Mouse (Mus musculus) forebrain, embryonic 15.5 days (tissue): Measurements from ENCODE around the gene Gpr61. TPM values are rescaled to one million over a fixed set of nuclear protein-coding genes. Genes with fewer than 3 reads are reported as not detected.
A peak's percentile ranks its signal among the peaks of the same experiment; 100 is the strongest.

Source experiments
- ATAC-seq: fragments of 200-750 bp; cut with Nextera tagmentation; replicated peaks from 2 replicates; pipeline ENCODE4 v1.8.0; 2017; ENCODE audit warnings: mild to moderate bottlenecking, moderate TSS enrichment, moderate library complexity
- H3K27ac ChIP-seq: fragments of 300-500 bp; sonication (generic); replicated peaks from 2 replicates; pipeline ENCODE4 v1.5.1; 2015; ENCODE audit warnings: mild to moderate bottlenecking, inconsistent platforms
- H3K27me3 ChIP-seq: fragments of 300-500 bp; sonication (generic); 2 replicates; pipeline ENCODE4 v1.6.1; 2015; ENCODE audit warnings: inconsistent platforms
- H3K36me3 ChIP-seq: fragments of 300-500 bp; sonication (generic); 2 replicates; pipeline ENCODE4 v1.6.1; 2015; ENCODE audit warnings: mild to moderate bottlenecking, inconsistent platforms
- H3K4me1 ChIP-seq: fragments of 300-500 bp; sonication (generic); 2 replicates; pipeline ENCODE4 v1.6.1; 2015; ENCODE audit warnings: inconsistent platforms
- H3K4me2 ChIP-seq: fragments of 300-500 bp; sonication (generic); replicated peaks from 2 replicates; pipeline ENCODE4 v1.6.1; 2015; ENCODE audit warnings: mild to moderate bottlenecking, inconsistent platforms
- H3K4me3 ChIP-seq: fragments of 300-500 bp; sonication (generic); 2 replicates; pipeline ENCODE4 v1.5.1; 2015; ENCODE audit warnings: mild to moderate bottlenecking, inconsistent platforms
- H3K9ac ChIP-seq: fragments of 300-500 bp; sonication (generic); replicated peaks from 2 replicates; pipeline ENCODE4 v1.6.1; 2015; ENCODE audit warnings: mild to moderate bottlenecking, inconsistent platforms
- H3K9me3 ChIP-seq: fragments of 300-500 bp; sonication (generic); 2 replicates; pipeline ENCODE4 v1.6.1; 2016; ENCODE audit warnings: inconsistent platforms
- WGBS: fragments of 180-500 bp; shearing (Covaris S2); methylation state at CpG from one replicate; pipeline ENCODE4 v1.1.7; 2015; ENCODE audit warnings: mixed read lengths; 5-methylcytosine and 5-hydroxymethylcytosine counted together
- polyA plus RNA-seq: library from polyadenylated mRNA; unstranded; fragments of >200 nt; fragmentation: Nextera tagmentation; extraction: Ambion mirVana; gene quantifications from 2 replicates; pipeline ENCODE4 v1.2.1, GENCODE M21; 2015

Gpr61 gene
- polyA plus RNA-seq, 1 experiment from 2014 or later, result 2.2 TPM

- Histone ChIP-seq H3K4me2 (no peak overlapping the region), H3K9me3 (no peaks in the 10 kb centered on the region), H3K27ac (no peak overlapping the region), H3K4me3 (no peak overlapping the region), H3K27me3 (no peaks in the 10 kb centered on the region), H3K9ac (no peak overlapping the region), H3K4me1 (no peaks in the 10 kb centered on the region), H3K36me3 (peaks cover 35% of the 10 kb centered on the region)
- 93% methylated on average over 5 of the region's 5 CpGs for WGBS
- no peak for ATAC-seq
These were observed 31.4 kb downstream of the Gpr61 start for GRCm38 (mm10) chr3:108123242-108123641.

GRCm38 (mm10) chr3:108121101-108121500 is 33.6 kb downstream of the Gpr61 start:
- Histone ChIP-seq H3K27ac (no peak overlapping the region), H3K4me3 (no peak overlapping the region)
- 87% methylated on average over 3 of the region's 3 CpGs for whole genome bisulfite sequencing

DNA sequence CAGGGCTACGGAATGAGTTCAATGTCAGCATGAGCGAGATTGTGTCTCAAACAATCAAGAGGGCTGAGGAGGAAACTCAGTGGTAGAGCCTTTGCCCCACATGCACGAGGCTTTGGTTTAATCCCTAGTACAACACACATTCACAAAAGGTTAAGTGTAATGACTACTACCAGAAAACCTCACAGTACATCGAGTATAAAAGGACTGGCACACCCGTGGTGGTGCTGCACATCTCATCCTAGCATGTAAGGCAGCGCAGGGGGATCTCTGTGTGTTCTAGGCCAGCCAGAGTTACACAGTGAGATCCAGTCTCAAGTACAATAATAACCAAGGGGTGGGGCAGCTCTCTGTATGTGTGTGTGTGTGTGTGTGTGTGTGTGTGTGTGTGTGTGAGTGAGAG is 37.2 kb downstream of the Gpr61 start:
- ATAC-seq, result no peak
- Histone ChIP-seq H3K9me3 (no peaks in the 10 kb centered on the region), H3K36me3 (peaks cover 45% of the 10 kb centered on the region), H3K27ac (no peak overlapping the region), H3K4me1 (no peaks in the 10 kb centered on the region), H3K27me3 (no peaks in the 10 kb centered on the region), H3K9ac (no peak overlapping the region), H3K4me2 (no peak overlapping the region), H3K4me3 (no peak overlapping the region)
- 90% methylated on average over 6 of the region's 6 CpGs for WGBS

More at GRCm38 (mm10) chr3:108121101-108121500, 33.6 kb downstream of the Gpr61 start:
- no peak overlapping the region for H3K4me2 ChIP-seq
- no peak for ATAC-seq
- no peak overlapping the region for H3K9ac ChIP-seq
- no peaks in the 10 kb centered on the region for H3K4me1 ChIP-seq
- H3K36me3 ChIP-seq, result peaks cover 38% of the 10 kb centered on the region
- no peaks in the 10 kb centered on the region for H3K9me3 ChIP-seq
- H3K27me3 ChIP-seq, result no peaks in the 10 kb centered on the region

DNA sequence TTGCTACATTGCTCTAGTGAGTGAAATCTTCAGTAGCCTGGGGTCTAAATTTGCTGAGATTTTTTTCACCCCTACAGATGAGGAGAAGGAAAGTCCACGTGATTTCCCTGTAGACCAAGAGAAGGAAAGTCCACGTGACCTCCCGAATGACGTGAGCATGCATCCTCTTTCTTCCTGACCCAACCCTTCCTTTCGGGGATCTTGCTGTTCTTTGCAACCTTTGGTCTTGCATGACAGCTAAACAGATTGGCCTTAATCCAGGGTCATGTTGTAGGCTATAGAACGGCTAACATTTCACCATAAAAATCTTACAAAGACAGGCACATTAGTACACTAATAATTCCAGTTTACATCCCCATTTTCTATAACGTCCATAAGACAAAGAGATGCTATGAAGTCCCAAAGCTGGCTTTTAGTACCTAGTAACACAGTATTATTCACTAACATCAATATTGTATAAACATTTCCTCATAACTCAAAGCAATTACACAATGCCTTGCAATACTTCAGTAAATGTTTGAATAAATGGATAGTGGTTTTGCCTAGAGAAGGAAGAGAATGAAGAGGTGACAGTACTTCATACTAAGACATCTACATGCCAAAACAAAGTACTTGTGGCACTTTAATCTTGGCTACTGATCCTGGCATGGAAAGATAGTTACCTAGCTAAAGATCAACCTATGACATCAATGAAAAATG is 40.9 kb downstream of the Gpr61 start:
- Histone ChIP-seq H3K4me2 (no peak overlapping the region), H3K27ac (no peak overlapping the region), H3K27me3 (no peaks in the 10 kb centered on the region), H3K9me3 (no peaks in the 10 kb centered on the region), H3K4me3 (no peak overlapping the region), H3K36me3 (peaks cover 54% of the 10 kb centered on the region), H3K4me1 (0 out of 2 replicates have a peak, but pooled peaks cover 4% of the 10 kb centered on the region), H3K9ac (no peak overlapping the region)
- ATAC-seq, result no peak
- WGBS, result 92% methylated on average over 7 of the region's 7 CpGs

- Histone ChIP-seq H3K36me3 (peaks cover 62% of the 10 kb centered on the region), H3K27me3 (no peaks in the 10 kb centered on the region), H3K4me3 (no peak overlapping the region), H3K27ac (no peak overlapping the region), H3K9ac (no peak overlapping the region), H3K4me1 (0 out of 2 replicates have a peak, but pooled peaks cover 4% of the 10 kb centered on the region), H3K4me2 (no peak overlapping the region), H3K9me3 (no peaks in the 10 kb centered on the region)
- 83% methylated on average over 4 of the region's 4 CpGs for WGBS
- ATAC-seq, result no peak
These were observed 42.0 kb downstream of the Gpr61 start for GRCm38 (mm10) chr3:108112666-108113065.

DNA sequence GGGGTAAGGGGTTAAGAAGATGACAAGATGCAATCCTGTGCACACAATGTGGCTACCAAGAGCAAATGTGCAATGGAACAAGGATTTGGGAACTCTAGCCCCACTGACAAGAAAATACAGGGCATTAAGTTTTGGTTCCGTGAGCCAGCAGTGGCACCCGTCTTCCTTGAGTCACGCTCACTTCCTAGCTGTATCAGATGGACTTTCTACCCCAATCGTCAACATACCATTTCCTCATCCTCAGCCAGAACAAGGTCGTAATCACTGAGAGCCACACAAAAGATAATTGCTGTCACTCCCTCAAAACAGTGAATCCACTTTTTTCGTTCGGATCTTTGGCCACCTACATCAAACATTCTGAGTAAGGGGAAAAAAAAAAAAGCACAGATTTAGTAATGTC is 42.4 kb downstream of the Gpr61 start:
- 85% methylated on average over 7 of the region's 7 CpGs for WGBS
- peaks cover 64% of the 10 kb centered on the region for H3K36me3 ChIP-seq

DNA sequence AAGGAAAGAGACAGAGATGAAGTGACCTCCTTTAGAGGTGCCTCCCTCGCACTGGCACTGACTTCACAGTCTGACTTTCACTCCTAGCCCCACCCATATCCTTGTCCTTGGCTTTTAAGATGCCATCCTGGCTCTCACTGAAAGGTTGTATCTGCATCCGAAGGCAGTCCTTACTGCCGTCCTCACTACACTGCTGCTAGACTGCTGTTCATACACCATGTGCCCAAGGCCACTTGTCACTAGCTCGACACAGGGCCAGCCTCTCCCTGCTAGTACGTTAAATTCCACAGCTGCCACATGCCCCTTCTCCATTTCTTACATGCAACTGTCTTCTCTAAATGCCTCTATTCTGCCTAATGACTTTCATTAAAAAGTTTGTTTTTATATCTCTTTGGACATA is 43.4 kb downstream of the Gpr61 start:
- Histone ChIP-seq H3K4me3 (no peak overlapping the region), H3K9ac (no peak overlapping the region), H3K27me3 (no peaks in the 10 kb centered on the region), H3K36me3 (peaks cover 67% of the 10 kb centered on the region), H3K9me3 (no peaks in the 10 kb centered on the region), H3K27ac (no peak overlapping the region), H3K4me1 (0 out of 2 replicates have a peak, but pooled peaks cover 4% of the 10 kb centered on the region), H3K4me2 (no peak overlapping the region)
- no peak for ATAC-seq
- WGBS, result 83% methylated on average over 5 of the region's 5 CpGs

More for the DNA sequence above, 42.4 kb downstream of the Gpr61 start:
- no peaks in the 10 kb centered on the region for H3K9me3 ChIP-seq
- no peaks in the 10 kb centered on the region for H3K27me3 ChIP-seq
- no peak overlapping the region for H3K4me2 ChIP-seq
- ATAC-seq, result no peak
- H3K4me1 ChIP-seq, result 0 out of 2 replicates have a peak, but pooled peaks cover 4% of the 10 kb centered on the region
- no peak overlapping the region for H3K27ac ChIP-seq
- H3K9ac ChIP-seq, result no peak overlapping the region
- no peak overlapping the region for H3K4me3 ChIP-seq

DNA sequence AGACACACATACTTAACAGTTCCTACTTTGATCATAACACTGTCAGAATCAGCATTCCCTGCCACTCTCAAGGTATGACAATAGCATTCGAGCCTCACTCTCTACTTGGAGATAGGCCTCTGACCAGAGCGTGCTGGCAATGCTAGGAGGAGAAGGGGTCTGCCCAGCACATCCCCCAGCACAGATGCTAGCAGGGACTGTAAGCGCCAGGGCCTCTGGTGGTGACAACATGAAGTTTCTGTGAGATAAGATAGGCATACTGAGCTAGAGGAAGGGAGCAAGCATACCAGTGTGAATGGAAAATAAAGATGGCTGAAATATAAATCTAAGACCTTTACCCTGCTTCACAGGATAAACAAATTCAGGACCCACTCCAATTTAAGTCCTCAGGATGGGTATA is 49.4 kb downstream of the Gpr61 start:
- Histone ChIP-seq H3K4me2 (no peak overlapping the region), H3K27me3 (no peaks in the 10 kb centered on the region), H3K4me3 (no peak overlapping the region), H3K27ac (no peak overlapping the region), H3K9ac (no peak overlapping the region), H3K9me3 (no peaks in the 10 kb centered on the region), H3K36me3 (peaks cover 44% of the 10 kb centered on the region), H3K4me1 (peaks cover 20% of the 10 kb centered on the region)
- 86% methylated on average over 3 of the region's 3 CpGs for WGBS
- ATAC-seq, result no peak

- H3K36me3 ChIP-seq, result peaks cover 16% of the 10 kb centered on the region; the same call in 1 of the 2 replicates
- no peaks in the 10 kb centered on the region for H3K27me3 ChIP-seq
- 32% methylated on average over 6 of the region's 6 CpGs for WGBS
- no peak overlapping the region for H3K4me2 ChIP-seq
- no peak; the same call in 1 of the 2 replicates for ATAC-seq
- H3K4me3 ChIP-seq, result no peak overlapping the region
- peak overlapping the region; percentile 77 for H3K27ac ChIP-seq
- H3K9ac ChIP-seq, result no peak overlapping the region
- H3K4me1 ChIP-seq, result peaks cover 18% of the 10 kb centered on the region
- no peaks in the 10 kb centered on the region for H3K9me3 ChIP-seq
These were observed 52.6 kb downstream of the Gpr61 start for GRCm38 (mm10) chr3:108102075-108102474.

GRCm38 (mm10) chr3:108101594-108101993 is 53.1 kb downstream of the Gpr61 start:
- no peak overlapping the region for H3K4me3 ChIP-seq
- H3K27ac ChIP-seq, result peak overlapping the region; percentile 77
- ATAC-seq, result peak; percentile 86
- H3K9me3 ChIP-seq, result no peaks in the 10 kb centered on the region
- H3K9ac ChIP-seq, result no peak overlapping the region
- H3K36me3 ChIP-seq, result peaks cover 11% of the 10 kb centered on the region; the same call in 1 of the 2 replicates
- 13% methylated on average over 3 of the region's 3 CpGs for WGBS
- H3K4me2 ChIP-seq, result no peak overlapping the region
- no peaks in the 10 kb centered on the region for H3K27me3 ChIP-seq
- peaks cover 18% of the 10 kb centered on the region for H3K4me1 ChIP-seq
